Mouse (Mus musculus) embryonic facial prominence, embryonic 10.5 days (tissue): ENCODE results near the gene Trib3. TPM values are rescaled to one million over a fixed set of nuclear protein-coding genes. Genes with fewer than 3 reads are reported as not detected.
A peak's percentile ranks its signal among the peaks of the same experiment; 100 is the strongest.

ENCODE experiments used
- DNase-seq: peaks from one replicate; pipeline ENCODE4 v3.0.0-alpha.2; 2017; ENCODE audit warnings: low spot score
- H3K27ac ChIP-seq: fragments of 300-500 bp; sonication (generic); replicated peaks from 2 replicates; pipeline ENCODE4 v1.5.1; 2016; ENCODE audit warnings: mild to moderate bottlenecking
- H3K27me3 ChIP-seq: fragments of 300-500 bp; sonication (generic); replicated peaks from 2 replicates; pipeline ENCODE4 v1.6.1; 2016; ENCODE audit warnings: low read depth, mild to moderate bottlenecking; ENCODE audit not compliant: poor library complexity, severe bottlenecking
- H3K36me3 ChIP-seq: fragments of 300-500 bp; sonication (generic); replicated peaks from 2 replicates; pipeline ENCODE4 v1.6.1; 2016; ENCODE audit warnings: mild to moderate bottlenecking, moderate library complexity
- H3K4me1 ChIP-seq: fragments of 300-500 bp; sonication (generic); 2 replicates; pipeline ENCODE4 v1.6.1; 2016
- H3K4me3 ChIP-seq: fragments of 300-500 bp; sonication (generic); 2 replicates; pipeline ENCODE4 v1.5.1; 2016; ENCODE audit warnings: mild to moderate bottlenecking, moderate library complexity
- H3K9me3 ChIP-seq: fragments of 300-500 bp; sonication (generic); 2 replicates; pipeline ENCODE4 v1.6.1; 2016; ENCODE audit warnings: mild to moderate bottlenecking
- WGBS: fragments of 180-500 bp; shearing (Covaris S2); methylation state at CpG from one replicate; pipeline ENCODE4 v1.1.7; 2016; 5-methylcytosine and 5-hydroxymethylcytosine counted together
- polyA plus RNA-seq: library from polyadenylated mRNA; unstranded; fragments of >200 nt; fragmentation: Nextera tagmentation; extraction: Ambion mirVana; gene quantifications from 2 replicates; pipeline ENCODE4 v1.2.1, GENCODE M21; 2016

Trib3 gene
- polyA plus RNA-seq, 1 experiment from 2014 or later = 2.5 TPM

DNA sequence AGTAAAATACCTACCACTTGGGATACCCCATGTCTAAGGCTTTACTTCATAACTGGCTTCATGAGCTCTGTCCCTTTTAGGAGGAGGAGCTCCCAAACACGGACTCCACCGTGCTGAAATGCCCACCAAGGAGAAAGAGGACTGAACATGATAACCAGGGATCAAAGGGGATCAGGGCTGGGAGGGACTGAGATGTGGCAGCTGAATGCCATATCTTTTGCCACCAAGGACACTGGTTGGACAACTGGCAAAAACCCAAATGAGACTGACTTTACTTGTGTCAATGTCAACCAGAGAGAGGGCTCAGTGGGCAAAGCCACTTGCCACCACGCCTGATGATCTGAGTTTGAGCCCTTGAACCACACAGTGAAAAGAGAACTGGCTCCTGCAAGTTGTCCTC lies 19.0 kb downstream of the Trib3 start:
- no peaks in the 10 kb centered on the region for H3K27me3 ChIP-seq
- 0 out of 2 replicates have a peak, but pooled peaks cover 3% of the 10 kb centered on the region for H3K4me1 ChIP-seq
- no peaks in the 10 kb centered on the region for H3K9me3 ChIP-seq
- no peak overlapping the region for H3K27ac ChIP-seq
- WGBS = 86% methylated on average over 3 of the region's 3 CpGs
- H3K36me3 ChIP-seq = peaks cover 100% of the 10 kb centered on the region
- no peak overlapping the region for H3K4me3 ChIP-seq
- no peak for DNase-seq

DNA sequence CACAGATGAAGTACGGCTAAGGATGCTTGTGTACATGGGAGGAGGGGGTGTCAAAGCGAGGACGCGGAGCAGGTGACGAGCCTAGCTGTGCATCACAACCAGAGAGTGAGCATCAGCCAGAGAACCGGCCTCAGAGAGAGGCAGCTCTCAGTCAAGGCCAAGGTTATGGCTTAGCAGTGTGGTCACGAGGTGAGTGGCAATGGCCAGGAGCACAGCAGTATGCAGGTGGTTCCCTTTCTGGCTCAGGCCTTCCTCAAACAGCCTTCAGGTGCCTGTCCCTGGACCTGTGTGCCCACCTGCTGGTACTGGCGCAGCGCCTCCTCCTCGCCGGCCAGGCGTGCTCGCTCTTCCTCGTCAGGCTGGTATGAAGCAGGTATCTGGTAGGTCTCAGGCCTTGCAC lies 19.9 kb downstream of the Trib3 start:
- Histone ChIP-seq H3K4me3 (no peak overlapping the region), H3K4me1 (0 out of 2 replicates have a peak, but pooled peaks cover 3% of the 10 kb centered on the region), H3K27me3 (no peaks in the 10 kb centered on the region), H3K27ac (no peak overlapping the region), H3K36me3 (peaks cover 100% of the 10 kb centered on the region), H3K9me3 (no peaks in the 10 kb centered on the region)
- 93% methylated on average over 14 of the region's 14 CpGs for WGBS
- DNase-seq = no peak

DNA sequence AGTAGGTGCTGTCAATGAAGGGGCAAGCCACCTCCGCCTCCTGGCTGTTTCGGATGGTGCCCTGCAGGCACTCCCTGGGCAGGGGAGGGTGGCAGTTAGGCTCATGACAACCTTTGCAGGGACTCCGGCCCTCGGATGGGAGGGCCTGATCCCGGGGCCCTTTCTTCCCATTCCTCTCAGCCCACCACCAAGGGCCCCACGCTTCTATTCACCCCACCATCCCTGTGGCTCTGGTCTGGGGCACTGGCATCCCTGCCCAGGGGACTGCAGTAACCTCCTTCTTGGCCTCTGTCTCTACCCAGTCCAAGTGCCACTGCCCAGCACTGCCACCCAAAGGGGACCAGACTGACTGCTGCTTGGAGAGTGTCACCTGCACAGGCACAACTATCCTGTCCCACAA lies 21.6 kb downstream of the Trib3 start:
- Histone ChIP-seq H3K36me3 (peaks cover 100% of the 10 kb centered on the region), H3K4me1 (no peaks in the 10 kb centered on the region), H3K27ac (no peak overlapping the region), H3K27me3 (no peaks in the 10 kb centered on the region), H3K4me3 (no peak overlapping the region), H3K9me3 (no peaks in the 10 kb centered on the region)
- no peak for DNase-seq
- 92% methylated on average over 6 of the region's 6 CpGs for WGBS

DNA sequence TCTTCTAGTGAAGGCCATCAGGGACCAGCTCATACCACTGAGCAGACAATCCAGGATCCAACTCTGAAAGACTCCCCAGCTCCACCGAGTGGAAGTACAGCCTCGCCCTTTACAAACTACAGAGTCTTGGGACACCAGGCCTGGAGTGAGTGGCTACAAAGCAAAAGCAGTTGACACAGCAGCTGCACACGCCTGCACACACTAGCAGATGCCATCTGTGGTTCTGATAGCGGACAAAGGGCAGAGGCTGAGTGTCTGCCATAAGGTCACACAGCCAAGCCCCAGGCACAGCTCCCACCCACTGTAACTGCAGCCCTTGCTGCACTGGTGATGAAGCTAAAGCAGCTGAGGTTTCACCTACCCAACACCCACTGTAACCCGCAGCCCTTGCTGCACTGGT lies 22.3 kb downstream of the Trib3 start:
- Histone ChIP-seq H3K27ac (no peak overlapping the region), H3K36me3 (peaks cover 100% of the 10 kb centered on the region), H3K4me3 (no peak overlapping the region), H3K4me1 (no peaks in the 10 kb centered on the region), H3K9me3 (no peaks in the 10 kb centered on the region), H3K27me3 (no peaks in the 10 kb centered on the region)
- no peak for DNase-seq
- WGBS = 91% methylated on average over 5 of the region's 5 CpGs

DNA sequence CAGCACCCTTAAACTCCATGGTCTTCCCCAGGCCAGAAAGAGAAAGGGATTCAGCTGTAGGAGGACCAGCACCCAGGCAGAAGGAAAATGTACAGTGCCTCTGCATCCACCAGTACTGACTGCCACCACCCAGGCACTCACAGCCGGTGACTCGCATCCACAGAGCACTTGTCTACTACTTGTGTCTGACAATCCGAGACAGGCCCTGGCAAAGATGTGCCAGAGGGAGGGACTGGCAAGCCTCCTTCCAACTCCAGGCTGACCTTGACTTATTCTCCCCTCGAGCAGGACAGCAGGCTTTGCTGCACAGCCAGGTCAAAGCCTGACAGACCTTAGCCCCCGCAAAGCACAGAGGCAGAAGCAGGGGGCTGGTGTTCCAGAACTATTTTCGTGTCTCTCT lies 26.8 kb downstream of the Trib3 start:
- Histone ChIP-seq H3K4me1 (no peaks in the 10 kb centered on the region), H3K27me3 (no peaks in the 10 kb centered on the region), H3K36me3 (peaks cover 100% of the 10 kb centered on the region), H3K4me3 (no peak overlapping the region), H3K27ac (no peak overlapping the region), H3K9me3 (no peaks in the 10 kb centered on the region)
- no peak for DNase-seq
- WGBS = 86% methylated on average over 6 of the region's 6 CpGs

DNA sequence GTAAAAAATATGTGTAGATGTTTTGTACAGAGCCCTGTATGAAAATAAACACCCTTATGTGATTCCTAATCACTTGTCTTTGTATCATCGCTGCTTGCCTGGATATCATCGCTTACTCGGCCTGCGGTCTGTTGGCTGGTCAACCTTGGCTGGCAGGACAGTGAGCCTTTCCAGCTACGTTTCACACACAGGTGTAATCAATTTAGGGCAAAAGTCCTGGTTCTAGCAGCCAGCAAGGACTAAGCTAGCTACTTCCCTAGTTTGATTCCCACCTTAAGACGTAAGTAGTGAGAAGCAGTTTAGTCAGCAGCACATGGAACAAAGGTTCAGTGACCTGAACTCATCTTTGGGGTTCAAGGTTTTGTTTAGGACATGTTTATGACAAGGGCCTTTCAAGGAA lies 29.9 kb downstream of the Trib3 start:
- Histone ChIP-seq H3K4me3 (no peak overlapping the region), H3K9me3 (no peaks in the 10 kb centered on the region), H3K27ac (no peak overlapping the region), H3K27me3 (no peaks in the 10 kb centered on the region), H3K36me3 (peaks cover 100% of the 10 kb centered on the region), H3K4me1 (no peaks in the 10 kb centered on the region)
- WGBS = 88% methylated on average over 6 of the region's 6 CpGs
- DNase-seq = no peak

DNA sequence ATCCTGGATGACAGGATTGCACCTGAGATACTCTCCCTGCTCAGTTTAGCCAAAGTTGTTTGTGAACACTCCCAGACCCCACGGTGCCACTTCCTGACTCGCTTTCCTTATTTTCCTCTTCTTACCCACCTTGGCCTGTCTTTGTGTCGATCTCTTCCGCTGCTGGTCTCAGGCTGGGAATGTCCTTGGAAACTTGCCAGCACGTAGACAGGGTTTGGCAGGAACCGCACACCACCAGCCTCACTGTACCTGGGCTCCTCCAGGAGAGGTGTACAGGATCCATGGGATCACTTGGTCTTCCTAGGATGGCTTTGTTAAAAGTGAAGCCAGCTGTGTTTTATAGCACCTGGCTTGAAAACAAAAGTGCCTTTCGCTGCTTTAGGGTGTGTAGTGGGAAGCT lies 30.8 kb downstream of the Trib3 start:
- Histone ChIP-seq H3K4me1 (no peaks in the 10 kb centered on the region), H3K4me3 (no peak overlapping the region), H3K27me3 (no peaks in the 10 kb centered on the region), H3K27ac (no peak overlapping the region), H3K36me3 (peaks cover 100% of the 10 kb centered on the region), H3K9me3 (no peaks in the 10 kb centered on the region)
- WGBS = 93% methylated on average over 7 of the region's 7 CpGs
- DNase-seq = no peak

DNA sequence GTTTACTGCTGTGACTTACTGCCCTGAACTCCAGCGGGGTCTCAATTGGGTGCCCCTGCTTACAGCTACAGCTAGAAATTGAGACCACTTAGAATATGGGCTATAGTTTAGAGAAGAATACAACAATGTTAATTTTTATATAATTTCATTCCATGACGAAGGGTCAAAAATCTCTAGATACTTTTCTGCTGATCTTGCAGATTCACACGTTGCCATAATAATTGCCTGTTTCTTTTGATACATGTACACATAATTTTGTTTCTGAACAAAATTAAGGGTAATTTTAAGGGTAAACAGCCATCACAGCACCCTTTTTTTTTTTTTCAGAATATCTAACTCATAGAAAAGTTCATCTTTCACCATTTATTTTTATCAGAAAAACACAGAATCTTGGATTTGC lies 36.6 kb downstream of the Trib3 start:
- DNase-seq = no peak
- H3K36me3 ChIP-seq = peaks cover 97% of the 10 kb centered on the region
- no peak overlapping the region for H3K27ac ChIP-seq
- H3K9me3 ChIP-seq = no peaks in the 10 kb centered on the region
- H3K27me3 ChIP-seq = no peaks in the 10 kb centered on the region
- no peak overlapping the region for H3K4me3 ChIP-seq
- WGBS = 93% methylated on average over 3 of the region's 3 CpGs
- peaks cover 11% of the 10 kb centered on the region for H3K4me1 ChIP-seq

DNA sequence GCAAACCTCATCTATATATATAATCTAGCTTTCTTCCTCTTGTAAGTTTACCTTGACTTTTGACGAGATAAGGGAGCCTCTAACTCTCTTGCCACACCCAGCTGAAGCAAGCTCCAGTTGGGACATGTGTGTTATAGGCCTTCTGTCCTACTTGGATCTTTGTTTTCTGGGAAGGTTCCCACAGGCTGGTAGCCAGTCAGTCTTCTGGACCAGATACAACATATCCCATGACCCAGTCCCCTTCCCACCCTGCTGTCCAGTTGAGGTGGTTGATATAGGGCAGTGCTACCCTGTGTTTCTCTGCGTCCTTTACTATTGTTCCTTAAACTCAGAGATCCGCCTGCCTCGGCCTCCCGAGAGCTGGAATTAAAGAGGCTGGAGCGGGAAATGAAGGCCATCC lies 38.4 kb downstream of the Trib3 start:
- Histone ChIP-seq H3K9me3 (no peaks in the 10 kb centered on the region), H3K4me3 (no peak overlapping the region), H3K27me3 (no peaks in the 10 kb centered on the region), H3K36me3 (peaks cover 90% of the 10 kb centered on the region), H3K27ac (no peak overlapping the region), H3K4me1 (peaks cover 11% of the 10 kb centered on the region)
- 95% methylated on average over 6 of the region's 6 CpGs for WGBS
- no peak for DNase-seq

DNA sequence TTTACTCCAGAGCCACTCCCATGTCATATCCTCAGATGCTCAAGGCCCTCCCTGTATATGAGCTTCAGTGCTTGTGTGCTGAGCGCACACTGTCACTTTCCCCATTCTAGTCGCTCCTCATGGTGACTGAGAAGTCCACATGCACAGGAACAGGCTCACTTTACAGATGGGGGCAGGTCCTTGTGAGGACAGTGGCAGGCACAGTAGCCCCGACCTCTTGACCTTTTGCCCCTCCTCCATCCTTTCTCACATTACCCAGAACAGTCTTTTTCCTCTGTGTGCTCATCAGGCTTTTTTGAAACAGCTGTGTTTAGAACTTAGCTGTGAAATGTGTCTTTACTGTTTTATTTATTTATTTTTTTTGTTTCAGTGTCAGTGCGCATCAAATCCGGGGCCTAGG lies 40.1 kb downstream of the Trib3 start:
- Histone ChIP-seq H3K9me3 (no peaks in the 10 kb centered on the region), H3K27ac (no peak overlapping the region), H3K4me3 (no peak overlapping the region), H3K4me1 (peaks cover 11% of the 10 kb centered on the region), H3K27me3 (no peaks in the 10 kb centered on the region), H3K36me3 (peaks cover 73% of the 10 kb centered on the region)
- DNase-seq = peak; percentile 41
- WGBS = 50% methylated on average over 5 of the region's 5 CpGs

DNA sequence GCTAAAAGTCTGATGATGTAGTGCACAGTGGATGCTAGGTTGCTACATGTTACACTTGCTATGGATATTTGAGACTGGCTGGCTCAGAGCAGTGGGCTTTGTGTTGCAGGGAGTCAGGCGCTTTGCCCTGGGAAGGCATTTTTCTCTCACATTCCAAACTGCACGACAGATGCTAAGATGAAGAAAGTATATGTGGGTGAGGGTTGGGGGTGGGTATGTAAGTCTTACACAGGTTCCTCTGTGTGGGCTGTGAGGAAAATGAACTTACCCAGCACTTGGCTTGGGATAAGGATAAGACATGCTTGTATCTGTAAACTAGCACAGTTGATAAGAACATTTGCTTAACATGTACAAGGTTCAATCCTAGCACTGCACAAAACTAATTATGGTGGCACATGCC lies 41.0 kb downstream of the Trib3 start:
- no peaks in the 10 kb centered on the region for H3K27me3 ChIP-seq
- 83% methylated on average over 2 of the region's 2 CpGs for WGBS
- H3K4me3 ChIP-seq = no peak overlapping the region
- no peak overlapping the region for H3K27ac ChIP-seq
- no peak for DNase-seq
- H3K36me3 ChIP-seq = peaks cover 64% of the 10 kb centered on the region
- peaks cover 11% of the 10 kb centered on the region for H3K4me1 ChIP-seq
- no peaks in the 10 kb centered on the region for H3K9me3 ChIP-seq

DNA sequence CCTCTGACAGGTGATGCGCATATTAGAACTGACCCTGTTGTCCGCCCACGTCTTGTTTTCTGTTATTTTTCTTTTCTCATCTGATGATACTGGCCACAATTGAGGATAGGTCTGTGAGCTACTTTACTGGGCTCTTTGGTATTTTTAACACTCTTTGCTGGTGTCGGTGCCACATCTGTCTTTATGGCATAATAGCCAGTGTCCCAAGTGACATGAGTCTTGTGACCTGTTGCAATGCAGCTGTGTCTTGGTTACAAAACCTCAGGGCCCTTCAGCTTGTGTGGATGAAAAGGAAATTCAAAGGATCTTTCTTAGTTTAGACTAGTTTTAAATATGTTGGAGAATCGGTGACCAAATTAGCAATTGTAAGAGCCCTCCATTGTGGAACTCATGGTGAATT lies 49.3 kb downstream of the Trib3 start:
- H3K4me1 ChIP-seq = peaks cover 23% of the 10 kb centered on the region
- no peaks in the 10 kb centered on the region for H3K27me3 ChIP-seq
- peak overlapping the region; percentile 95; the same call in 1 of the 2 replicates for H3K27ac ChIP-seq
- 45% methylated on average over 5 of the region's 5 CpGs for WGBS
- peak overlapping the region; percentile 98 for H3K4me3 ChIP-seq
- DNase-seq = no peak
- H3K36me3 ChIP-seq = no peaks in the 10 kb centered on the region; the same call in 1 of the 2 replicates
- no peaks in the 10 kb centered on the region for H3K9me3 ChIP-seq

DNA sequence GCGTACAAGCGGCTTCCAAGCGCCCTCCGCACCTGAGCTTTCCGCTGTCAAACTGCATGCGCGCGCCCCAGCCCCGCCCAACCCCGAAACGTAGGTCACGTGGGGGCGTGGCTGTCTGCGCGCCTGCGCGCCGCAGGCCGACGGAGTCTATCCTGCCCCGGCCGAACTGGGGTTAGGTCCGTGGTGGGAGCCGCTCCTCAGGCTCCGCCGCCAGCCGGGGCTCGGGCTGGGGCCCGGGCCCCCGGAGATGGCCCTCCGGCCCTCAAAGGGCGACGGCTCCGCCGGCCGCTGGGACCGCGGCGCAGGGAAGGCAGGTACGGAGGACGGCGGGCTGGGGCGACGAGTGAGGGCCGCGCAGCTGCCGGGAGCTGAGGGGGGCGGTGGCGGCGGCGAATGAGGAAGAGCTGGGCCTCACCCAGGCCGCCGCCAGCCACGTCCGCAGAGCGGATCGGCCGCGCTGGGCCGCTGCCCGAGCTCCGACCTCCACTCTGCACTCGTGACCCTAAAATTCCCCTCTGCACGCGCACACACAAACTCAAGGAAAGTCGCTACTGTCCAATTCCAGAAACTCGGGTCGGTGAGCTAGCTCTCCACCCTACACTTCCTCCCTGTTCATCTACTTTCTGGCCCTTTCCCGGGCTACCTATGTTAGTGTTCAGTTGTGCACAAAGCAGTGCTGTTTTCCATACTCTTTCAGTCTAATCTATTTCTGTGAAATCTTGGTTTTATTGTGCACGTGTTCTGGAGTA lies 49.9 kb downstream of the Trib3 start, which contains the start of gene Tbc1d20:
Gene Tbc1d20 (plus strand): TSS at position 102 of the 749 bp plus-strand sequence.
- peak; percentile 95 for DNase-seq
- Histone ChIP-seq H3K27ac (peak within 1 kb of the TSS; percentile 95), H3K4me3 (peak within 1 kb of the TSS; percentile 98), H3K27me3 (no peaks in the 10 kb centered on the region), H3K36me3 (no peaks in the 10 kb centered on the region; the same call in 1 of the 2 replicates), H3K4me1 (peaks cover 23% of the 10 kb centered on the region), H3K9me3 (no peaks in the 10 kb centered on the region)
- under 1% methylated on average over 70 of the region's 70 CpGs for WGBS
